Mouse (Mus musculus): ENCODE results near the gene 1600002K03Rik.

DNA sequence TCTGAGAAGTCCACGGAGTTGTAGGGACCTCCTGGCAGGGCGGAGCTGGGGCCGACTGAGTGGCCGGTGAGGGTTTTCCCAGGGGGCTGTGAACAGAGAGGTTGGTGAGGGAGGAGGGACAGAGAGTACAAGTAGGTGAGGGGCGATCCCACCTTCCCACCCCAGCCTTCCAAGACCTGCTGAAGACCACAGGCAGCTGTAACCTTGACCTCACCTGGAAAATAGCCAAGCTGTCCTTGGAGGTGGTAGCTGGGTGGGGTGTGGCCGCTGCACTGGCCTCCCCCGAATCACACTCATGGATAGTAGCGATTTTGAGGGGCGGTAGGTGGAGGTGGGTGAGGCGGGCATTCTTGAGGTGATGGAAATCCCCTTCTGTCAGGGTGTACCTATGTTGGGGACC, 37.6 kb upstream of the 1600002K03Rik start:
- no peak for TF ChIP-seq CTCF (IDR thresholded peaks at IDR 0.05; ENCODE audit: borderline replicate concordance, insufficient read depth, low read length)
- TF ChIP-seq POLR2A (IDR thresholded peaks at IDR 0.05; ENCODE audit: low read depth, low read length): no peak

Data from embryonic fibroblast, embryonic 13.5 days (primary cell).